Mouse (Mus musculus) liver, embryonic 15.5 days (tissue): ENCODE results near the gene Slc25a34. TPM values are rescaled to one million over a fixed set of nuclear protein-coding genes. Genes with fewer than 3 reads are reported as not detected.

Experiments
- ATAC-seq: fragments of 200-750 bp; cut with Nextera tagmentation; 2 replicates; pipeline ENCODE4 v1.8.0; 2017; ENCODE audit warnings: moderate number of reproducible peaks, mild to moderate bottlenecking, moderate library complexity; ENCODE audit not compliant: insufficient read depth
- H3K27ac ChIP-seq: fragments of 300-500 bp; sonication (generic); replicated peaks from 2 replicates; pipeline ENCODE4 v1.5.1; 2015; ENCODE audit warnings: mild to moderate bottlenecking, inconsistent platforms
- H3K27me3 ChIP-seq: fragments of 300-500 bp; sonication (generic); 2 replicates; pipeline ENCODE4 v1.6.1; 2015; ENCODE audit warnings: mild to moderate bottlenecking, inconsistent platforms
- H3K36me3 ChIP-seq: fragments of 300-500 bp; sonication (generic); replicated peaks from 2 replicates; pipeline ENCODE4 v1.6.1; 2015; ENCODE audit warnings: moderate library complexity, mild to moderate bottlenecking, inconsistent platforms
- H3K4me1 ChIP-seq: fragments of 300-500 bp; sonication (generic); replicated peaks from 2 replicates; pipeline ENCODE4 v1.6.1; 2015; ENCODE audit warnings: inconsistent platforms
- H3K4me2 ChIP-seq: fragments of 300-500 bp; sonication (generic); 2 replicates; pipeline ENCODE4 v1.6.1; 2015; ENCODE audit warnings: moderate library complexity, mild to moderate bottlenecking, inconsistent platforms
- H3K4me3 ChIP-seq: fragments of 300-500 bp; sonication (generic); replicated peaks from 2 replicates; pipeline ENCODE4 v1.5.1; 2015; ENCODE audit warnings: mild to moderate bottlenecking, inconsistent platforms
- H3K9ac ChIP-seq: fragments of 300-500 bp; sonication (generic); 2 replicates; pipeline ENCODE4 v1.6.1; 2015; ENCODE audit warnings: moderate library complexity, mild to moderate bottlenecking, inconsistent platforms
- H3K9me3 ChIP-seq: fragments of 300-500 bp; sonication (generic); replicated peaks from 2 replicates; pipeline ENCODE4 v1.6.1; 2016; ENCODE audit warnings: inconsistent platforms
- WGBS: fragments of 180-500 bp; shearing (Covaris S2); methylation state at CpG from one replicate; pipeline ENCODE4 v1.1.7; 2015; ENCODE audit warnings: mixed read lengths; ENCODE audit not compliant: insufficient replicate concordance; 5-methylcytosine and 5-hydroxymethylcytosine counted together
- polyA plus RNA-seq: library from polyadenylated mRNA; unstranded; fragments of >200 nt; fragmentation: Nextera tagmentation; extraction: Ambion mirVana; gene quantifications from 2 replicates; pipeline ENCODE4 v1.2.1, GENCODE M21; 2015

Gene Slc25a34
- polyA plus RNA-seq, 1 experiment from 2014 or later: 0.07 TPM

GRCm38 (mm10) chr4:141625774-141626550 lies 2.3 kb upstream of the Slc25a34 start:
- ATAC-seq: no peak
- WGBS: 76% methylated on average over 16 of the region's 16 CpGs

GRCm38 (mm10) chr4:141624983-141625773 lies 1.6 kb upstream of the Slc25a34 start:
- 67% methylated on average over 19 of the region's 19 CpGs for WGBS
- no peaks in the 10 kb centered on the region for H3K27me3 ChIP-seq
- no peaks in the 10 kb centered on the region for H3K9me3 ChIP-seq
- H3K27ac ChIP-seq: no peak overlapping the region
- peaks cover 18% of the 10 kb centered on the region for H3K36me3 ChIP-seq
- H3K9ac ChIP-seq: no peak overlapping the region
- H3K4me1 ChIP-seq: peaks cover 13% of the 10 kb centered on the region; the same call in 1 of the 2 replicates
- no peak overlapping the region for H3K4me2 ChIP-seq
- no peak overlapping the region for H3K4me3 ChIP-seq
- no peak for ATAC-seq

More at GRCm38 (mm10) chr4:141625774-141626550, 2.3 kb upstream of the Slc25a34 start:
- Histone ChIP-seq H3K36me3 (peaks cover 24% of the 10 kb centered on the region), H3K9me3 (no peaks in the 10 kb centered on the region), H3K27me3 (no peaks in the 10 kb centered on the region), H3K4me2 (no peak overlapping the region), H3K4me1 (peaks cover 13% of the 10 kb centered on the region; the same call in 1 of the 2 replicates), H3K27ac (no peak overlapping the region), H3K4me3 (no peak overlapping the region), H3K9ac (no peak overlapping the region)

GRCm38 (mm10) chr4:141624134-141624533 lies 513 bp upstream of the Slc25a34 start:
- WGBS: 69% methylated on average over 8 of the region's 8 CpGs
- Histone ChIP-seq H3K4me3 (no peak overlapping the region), H3K36me3 (peaks cover 9% of the 10 kb centered on the region), H3K27me3 (no peaks in the 10 kb centered on the region), H3K9ac (no peak overlapping the region), H3K9me3 (no peaks in the 10 kb centered on the region), H3K4me2 (no peak overlapping the region), H3K27ac (no peak overlapping the region), H3K4me1 (peaks cover 13% of the 10 kb centered on the region; the same call in 1 of the 2 replicates)
- ATAC-seq: no peak

GRCm38 (mm10) chr4:141623037-141623436 lies 584 bp downstream of the Slc25a34 start:
- Histone ChIP-seq H3K4me3 (no peak overlapping the region), H3K36me3 (peaks cover under 1% of the 10 kb centered on the region; the same call in 1 of the 2 replicates), H3K4me2 (no peak overlapping the region), H3K27ac (0 out of 2 replicates have a peak overlapping the region, but pooled peaks have one; percentile 6), H3K27me3 (no peaks in the 10 kb centered on the region), H3K4me1 (peaks cover 21% of the 10 kb centered on the region), H3K9me3 (no peaks in the 10 kb centered on the region), H3K9ac (no peak overlapping the region)
- no peak for ATAC-seq
- WGBS: 63% methylated on average over 11 of the region's 11 CpGs

- Histone ChIP-seq H3K27ac (no peak overlapping the region), H3K9ac (no peak overlapping the region), H3K4me2 (no peak overlapping the region), H3K9me3 (no peaks in the 10 kb centered on the region), H3K27me3 (no peaks in the 10 kb centered on the region), H3K4me3 (no peak overlapping the region), H3K36me3 (no peaks in the 10 kb centered on the region; the same call in 1 of the 2 replicates), H3K4me1 (peaks cover 26% of the 10 kb centered on the region)
- WGBS: 74% methylated on average over 5 of the region's 5 CpGs
- no peak for ATAC-seq
Measured at GRCm38 (mm10) chr4:141622580-141622979, 1.0 kb downstream of the Slc25a34 start.

GRCm38 (mm10) chr4:141622091-141622490 lies 1.5 kb downstream of the Slc25a34 start:
- 49% methylated on average over 8 of the region's 8 CpGs for WGBS
- H3K4me1 ChIP-seq: peaks cover 28% of the 10 kb centered on the region
- no peak overlapping the region for H3K4me3 ChIP-seq
- H3K27ac ChIP-seq: no peak overlapping the region
- H3K4me2 ChIP-seq: no peak overlapping the region
- no peaks in the 10 kb centered on the region for H3K27me3 ChIP-seq
- H3K9ac ChIP-seq: no peak overlapping the region
- H3K9me3 ChIP-seq: no peaks in the 10 kb centered on the region
- no peaks in the 10 kb centered on the region; the same call in 1 of the 2 replicates for H3K36me3 ChIP-seq
- no peak for ATAC-seq

GRCm38 (mm10) chr4:141621297-141621696 lies 2.3 kb downstream of the Slc25a34 start:
- no peak overlapping the region for H3K9ac ChIP-seq
- WGBS: 71% methylated on average over 8 of the region's 8 CpGs

GRCm38 (mm10) chr4:141619299-141619883 lies 4.2 kb downstream of the Slc25a34 start:
- Histone ChIP-seq H3K4me2 (no peak overlapping the region), H3K36me3 (no peaks in the 10 kb centered on the region), H3K4me1 (peaks cover 22% of the 10 kb centered on the region), H3K27me3 (no peaks in the 10 kb centered on the region), H3K9ac (no peak overlapping the region), H3K9me3 (no peaks in the 10 kb centered on the region), H3K27ac (no peak overlapping the region), H3K4me3 (no peak overlapping the region)
- no peak for ATAC-seq
- 59% methylated on average over 9 of the region's 9 CpGs for WGBS

More at GRCm38 (mm10) chr4:141621297-141621696, 2.3 kb downstream of the Slc25a34 start:
- Histone ChIP-seq H3K9me3 (no peaks in the 10 kb centered on the region), H3K4me1 (peaks cover 28% of the 10 kb centered on the region), H3K4me2 (no peak overlapping the region), H3K27me3 (no peaks in the 10 kb centered on the region), H3K27ac (no peak overlapping the region), H3K4me3 (no peak overlapping the region), H3K36me3 (no peaks in the 10 kb centered on the region; the same call in 1 of the 2 replicates)
- no peak for ATAC-seq

- H3K4me1 ChIP-seq: peaks cover 22% of the 10 kb centered on the region
- H3K36me3 ChIP-seq: no peaks in the 10 kb centered on the region
- H3K9me3 ChIP-seq: no peaks in the 10 kb centered on the region
- H3K4me3 ChIP-seq: peak within 1 kb of the TSS; percentile 52
- H3K4me2 ChIP-seq: peak within 1 kb of the TSS; percentile 57
- WGBS: 18% methylated on average over 20 of the region's 20 CpGs
- no peaks in the 10 kb centered on the region for H3K27me3 ChIP-seq
- H3K9ac ChIP-seq: peak within 1 kb of the TSS; percentile 3; the same call in 1 of the 2 replicates
- peak within 1 kb of the TSS; percentile 49; the same call in 1 of the 2 replicates for H3K27ac ChIP-seq
- no peak for ATAC-seq
Measured at GRCm38 (mm10) chr4:141618565-141619243, 4.9 kb downstream of the Slc25a34 start, which contains the start of gene Tmem82. Gene Tmem82 (minus strand): TSS chr4:141618633.

GRCm38 (mm10) chr4:141617863-141618564 lies 5.6 kb downstream of the Slc25a34 start:
- Histone ChIP-seq H3K27ac (peak overlapping the region; percentile 49; the same call in 1 of the 2 replicates), H3K36me3 (no peaks in the 10 kb centered on the region), H3K27me3 (no peaks in the 10 kb centered on the region), H3K4me1 (peaks cover 15% of the 10 kb centered on the region), H3K4me2 (peak overlapping the region; percentile 57), H3K9me3 (no peaks in the 10 kb centered on the region), H3K9ac (peak overlapping the region; percentile 3; the same call in 1 of the 2 replicates), H3K4me3 (peak overlapping the region; percentile 52)
- peak; percentile 57 for ATAC-seq
- 10% methylated on average over 22 of the region's 22 CpGs for WGBS
